Mouse (Mus musculus) urinary bladder, postnatal 0 days (tissue): Measurements from ENCODE around the gene Olfr620. TPM values are rescaled to one million over a fixed set of nuclear protein-coding genes. Genes with fewer than 3 reads are reported as not detected.

Experiments
- microRNA-seq: library from miRNA; unstranded; fragments of <30 nt; microRNA quantifications from one replicate; pipeline ENCODE4, GENCODE M21; 2016
- polyA plus RNA-seq: library from polyadenylated mRNA; unstranded; fragments of >200 nt; fragmentation: Nextera tagmentation; extraction: Ambion mirVana; gene quantifications from 2 replicates; pipeline ENCODE4 v1.2.1, GENCODE M21; 2015

Olfr620 gene
- not detected in 2 replicates for polyA plus RNA-seq

DNA sequence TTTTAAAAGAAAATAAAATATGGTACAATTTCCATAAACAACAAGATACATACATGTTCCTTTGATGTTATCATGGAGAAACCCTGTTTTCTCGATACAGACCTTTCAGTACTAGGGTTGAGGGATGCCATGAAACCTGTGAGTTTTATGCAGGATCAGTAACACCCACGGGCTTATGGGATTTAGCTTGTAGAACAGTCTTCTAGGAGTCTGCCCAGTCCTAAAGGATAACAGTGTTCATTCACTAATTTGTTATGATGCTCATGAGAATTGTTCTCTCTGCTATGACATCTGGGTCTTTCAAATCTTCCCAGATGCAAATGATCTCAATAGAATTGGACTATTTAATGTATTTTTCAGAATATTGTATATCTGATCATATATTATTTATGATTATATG, at the start of gene Olfr620:
TSS of gene Olfr620 (minus strand) at position 101 of the 400 bp plus-strand sequence.

GRCm38 (mm10) chr7:103642602-103643001, 30.3 kb upstream of the Olfr620 start, which contains the start of gene Olfr622:
Gene Olfr622, minus strand, starts transcription at chr7:103642702.

GRCm38 (mm10) chr7:103600275-103600674, 12.1 kb downstream of the Olfr620 start, which contains the start of gene Olfr619:
Gene Olfr619, plus strand, starts transcription at chr7:103600575.

DNA sequence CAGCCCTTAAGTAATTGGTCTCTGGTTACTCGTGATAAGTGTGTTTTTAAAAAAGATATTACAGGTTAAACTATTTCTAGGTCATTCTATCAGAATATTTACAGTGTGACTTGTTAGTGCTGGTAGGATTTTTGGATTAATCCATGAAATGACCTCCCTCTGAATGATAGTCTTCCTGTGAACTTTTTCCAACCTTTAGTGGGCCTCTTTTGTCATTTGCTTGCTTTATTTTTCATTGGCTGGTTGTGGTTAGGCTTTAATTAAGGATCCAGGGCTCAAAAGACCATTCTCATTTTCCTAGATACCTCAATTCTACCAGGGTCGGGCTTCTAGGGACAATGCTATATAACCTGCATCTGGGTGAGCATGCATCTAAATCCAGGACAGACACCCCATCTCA, 22.5 kb downstream of the Olfr620 start, which contains the start of gene Olfr618:
TSS of gene Olfr618 (plus strand) at position 301 of the 400 bp plus-strand sequence.

DNA sequence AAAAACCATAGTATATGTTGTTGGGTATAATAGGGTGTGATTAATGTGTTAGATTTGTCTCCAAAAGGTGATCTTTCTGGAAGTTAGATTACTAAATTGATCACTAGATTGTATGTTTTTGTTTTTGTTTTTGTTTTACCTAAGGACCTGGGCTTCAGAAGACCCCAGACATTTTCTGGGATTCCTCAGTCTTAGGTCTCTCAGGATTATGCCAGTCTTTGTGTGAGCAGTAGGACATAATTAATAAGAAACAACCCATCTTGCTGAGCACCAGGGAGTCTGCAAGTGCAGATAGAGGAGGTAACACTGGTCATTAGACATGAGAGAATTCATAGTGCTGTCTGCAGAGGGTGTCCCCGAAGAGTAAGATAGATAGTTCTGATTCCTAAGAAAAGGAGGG, 39.6 kb downstream of the Olfr620 start, which contains the start of gene Olfr617:
TSS of gene Olfr617 (plus strand) at position 301 of the 400 bp plus-strand sequence.

DNA sequence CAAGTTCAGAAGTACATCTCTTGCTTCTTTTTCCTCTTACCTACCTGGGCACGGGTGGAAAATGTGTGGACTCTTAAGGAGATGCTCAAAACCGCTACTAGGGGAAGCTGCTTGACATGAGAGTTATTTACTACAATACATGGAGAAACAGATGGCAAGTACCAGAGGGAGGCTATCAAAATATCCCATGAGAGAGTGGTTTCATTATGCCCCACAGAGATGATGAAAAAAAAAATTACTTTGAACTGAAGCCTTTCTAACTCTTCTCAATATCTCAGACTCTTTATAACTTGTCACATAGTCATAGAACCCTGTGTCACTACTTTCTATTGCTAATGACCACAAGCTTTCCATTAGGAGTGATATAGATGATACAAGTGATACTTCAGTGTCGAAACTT, 43.3 kb downstream of the Olfr620 start, which contains the start of gene Olfr616:
TSS of gene Olfr616 (minus strand) at position 101 of the 400 bp plus-strand sequence.

GRCm38 (mm10) chr7:103555779-103556178, 56.6 kb downstream of the Olfr620 start, which contains the start of gene Olfr615:
Gene Olfr615, plus strand, starts transcription at chr7:103556079.

Small RNAs within 50 kb of the gene (microRNA-seq; reads per million reads assigned to microRNA genes)
- gene Gm26506 = not detected

Other genes starting within 250 kb of the Olfr620 start
- not detected in 2 replicates for gene Olfr601, start 249.9 kb downstream of the Olfr620 start, polyA plus RNA-seq
- not detected in 2 replicates for gene Olfr603, start 226.4 kb downstream of the Olfr620 start, polyA plus RNA-seq
- not detected in 2 replicates for gene Usp17lc, start 197.5 kb downstream of the Olfr620 start, polyA plus RNA-seq
- gene Olfr605, start 167.1 kb downstream of the Olfr620 start, polyA plus RNA-seq = not detected in 2 replicates
- not detected in 2 replicates for gene Olfr606, start 163.5 kb downstream of the Olfr620 start, polyA plus RNA-seq
- gene Olfr607, start 148.4 kb downstream of the Olfr620 start, polyA plus RNA-seq = not detected in 2 replicates
- gene Olfr608, start 142.7 kb downstream of the Olfr620 start, polyA plus RNA-seq = not detected in 2 replicates
- not detected in 2 replicates for gene Olfr609, start 114.5 kb downstream of the Olfr620 start, polyA plus RNA-seq
- not detected in 2 replicates for gene Olfr610, start 100.4 kb downstream of the Olfr620 start, polyA plus RNA-seq
- gene Olfr611, start 91.7 kb downstream of the Olfr620 start, polyA plus RNA-seq = not detected in 2 replicates
- not detected in 2 replicates for gene Olfr612, start 69.8 kb downstream of the Olfr620 start, polyA plus RNA-seq
- gene Olfr613, start 64.5 kb downstream of the Olfr620 start, polyA plus RNA-seq = not detected in 2 replicates
- not detected in 2 replicates for gene Olfr615, start 56.5 kb downstream of the Olfr620 start, polyA plus RNA-seq
- not detected in 2 replicates for gene Olfr616, start 43.4 kb downstream of the Olfr620 start, polyA plus RNA-seq
- not detected in 2 replicates for gene Olfr617, start 39.5 kb downstream of the Olfr620 start, polyA plus RNA-seq
- gene Olfr618, start 22.4 kb downstream of the Olfr620 start, polyA plus RNA-seq = not detected in 2 replicates
- gene Olfr619, start 12.0 kb downstream of the Olfr620 start, polyA plus RNA-seq = not detected in 2 replicates
- gene Olfr622, start 30.2 kb upstream of the Olfr620 start, polyA plus RNA-seq = not detected in 2 replicates
- gene Olfr623, start 51.2 kb upstream of the Olfr620 start, polyA plus RNA-seq = not detected in 2 replicates
- gene Olfr624, start 58.7 kb upstream of the Olfr620 start, polyA plus RNA-seq = 0.05 TPM in 1 of 2 replicates, not detected in the other
- not detected in 2 replicates for gene Olfr625-ps1, start 70.2 kb upstream of the Olfr620 start, polyA plus RNA-seq
- gene Olfr243, start 102.1 kb upstream of the Olfr620 start, polyA plus RNA-seq = not detected in 2 replicates
- not detected in 2 replicates for gene Olfr628, start 117.8 kb upstream of the Olfr620 start, polyA plus RNA-seq
- gene Olfr629, start 132.4 kb upstream of the Olfr620 start, polyA plus RNA-seq = not detected in 2 replicates
- not detected in 2 replicates for gene Olfr630, start 144.8 kb upstream of the Olfr620 start, polyA plus RNA-seq
- gene Olfr69, start 159.1 kb upstream of the Olfr620 start, polyA plus RNA-seq = not detected in 2 replicates
- gene Olfr68, start 167.2 kb upstream of the Olfr620 start, polyA plus RNA-seq = not detected in 2 replicates
- gene Olfr67, start 179.3 kb upstream of the Olfr620 start, polyA plus RNA-seq = not detected in 2 replicates
- gene Hbb-bt, start 201.5 kb upstream of the Olfr620 start, polyA plus RNA-seq = 1,351 and 3,387 TPM in 2 replicates
- 8,698 and 21,253 TPM in 2 replicates for gene Hbb-bs, start 215.6 kb upstream of the Olfr620 start, polyA plus RNA-seq
- not detected in 2 replicates for gene Hbb-bh2, start 228.0 kb upstream of the Olfr620 start, polyA plus RNA-seq
- not detected in 2 replicates for gene Hbb-bh1, start 230.6 kb upstream of the Olfr620 start, polyA plus RNA-seq
- 0.78 and 3.6 TPM in 2 replicates for gene Hbb-y, start 240.7 kb upstream of the Olfr620 start, polyA plus RNA-seq